ENCODE assay signal across 8 mouse cellular contexts in the genomic region with DNA sequence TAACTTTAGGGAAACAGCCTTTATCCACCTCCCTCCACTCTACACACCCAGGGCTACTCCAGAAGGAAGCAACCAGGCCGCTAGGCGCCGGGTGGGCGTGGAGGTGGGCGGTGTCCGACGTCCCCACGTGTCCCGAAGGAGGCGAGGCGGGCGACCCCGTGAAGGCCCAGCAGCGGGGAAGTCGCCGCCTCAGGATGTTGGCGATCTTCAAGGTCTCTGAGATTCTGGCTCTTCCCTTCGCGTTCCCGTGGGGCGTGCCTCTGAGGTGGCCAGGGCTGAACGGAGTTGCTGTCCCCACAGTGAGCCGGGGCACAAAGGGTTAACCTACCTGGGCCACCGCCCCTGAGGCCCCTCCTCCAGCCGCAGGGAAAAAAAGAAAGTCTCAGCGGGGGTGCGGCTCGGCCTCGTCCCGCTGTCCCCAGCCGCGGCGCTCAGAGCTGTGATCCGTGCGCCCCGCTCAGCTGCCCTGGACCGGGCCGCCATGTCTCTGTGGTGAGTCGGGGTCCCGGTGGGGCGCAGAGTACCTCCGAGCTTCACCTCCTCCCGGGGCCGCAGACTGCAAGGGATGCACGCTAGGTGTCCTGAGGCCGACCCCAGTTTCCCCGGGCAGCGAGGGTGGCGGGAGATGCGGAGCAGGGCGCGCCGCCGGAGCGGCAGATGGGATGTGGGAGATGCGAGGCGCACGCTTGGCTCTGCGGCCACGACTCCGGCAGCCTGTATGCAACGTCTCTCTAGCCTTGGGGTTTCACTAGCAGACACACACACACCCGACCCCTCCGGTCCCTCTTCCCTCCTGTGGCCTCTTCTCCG. TPM values are rescaled to one million over a fixed set of nuclear protein-coding genes. Genes with fewer than 3 reads are reported as not detected.
DNase-seq lines count a peak whose midpoint lies in the region; ATAC-seq and TF ChIP-seq lines count a peak whose summit lies in the region.

No protein-coding gene starts in this region.

- H3K27ac ChIP-seq in embryonic facial prominence, embryonic 10.5 days (replicated peaks), result peak overlapping the region; percentile 80
- no peak overlapping the region for H3K27ac ChIP-seq in heart, embryonic 16.5 days (ENCODE audit: low read length)
- H3K27ac ChIP-seq in liver, postnatal 0 days (ENCODE audit: low read depth), result no peak overlapping the region
- H3K27ac ChIP-seq in neural tube, embryonic 14.5 days (ENCODE audit: low read depth, low read length), result no peak overlapping the region

- no peak for TF ChIP-seq EP300 in liver, postnatal 0 days (IDR thresholded peaks at IDR 0.05; ENCODE audit: low read depth)

- peaks cover 51% of the 10 kb centered on the region for H3K4me1 ChIP-seq in embryonic facial prominence, embryonic 10.5 days
- peaks cover 8% of the 10 kb centered on the region for H3K4me1 ChIP-seq in heart, embryonic 16.5 days (ENCODE audit: control insufficient read depth, insufficient read depth, low read length)
- H3K4me1 ChIP-seq in liver, postnatal 0 days (ENCODE audit: insufficient read depth), result peaks cover 29% of the 10 kb centered on the region
- H3K4me1 ChIP-seq in neural tube, embryonic 14.5 days (ENCODE audit: control insufficient read depth, insufficient read depth, low read length), result 0 out of 2 replicates have a peak, but pooled peaks cover 2% of the 10 kb centered on the region

- WGBS in embryonic facial prominence, embryonic 10.5 days, result under 1% methylated on average over 65 of the region's 65 CpGs
- WGBS in heart, embryonic 16.5 days, result 1% methylated on average over 65 of the region's 65 CpGs
- WGBS in liver, postnatal 0 days (ENCODE audit: insufficient replicate concordance), result under 1% methylated on average over 65 of the region's 65 CpGs
- WGBS in neural tube, embryonic 14.5 days, result under 1% methylated on average over 63 of the region's 65 CpGs

- TF ChIP-seq CTCF in liver, postnatal 0 days (IDR thresholded peaks at IDR 0.05; ENCODE audit: low read depth), result no peak

- peak overlapping the region; percentile 67 for H3K9ac ChIP-seq in heart, embryonic 16.5 days (ENCODE audit: low read length)
- H3K9ac ChIP-seq in liver, postnatal 0 days (replicated peaks), result peak overlapping the region; percentile 50
- H3K9ac ChIP-seq in neural tube, embryonic 14.5 days (replicated peaks; ENCODE audit: low read depth, low read length), result peak overlapping the region; percentile 66

- H3K4me2 ChIP-seq in heart, embryonic 16.5 days (ENCODE audit: low read depth, low read length), result peak overlapping the region; percentile 99
- H3K4me2 ChIP-seq in liver, postnatal 0 days (ENCODE audit: low read depth, low read length), result peak overlapping the region; percentile 92
- peak overlapping the region; percentile 98 for H3K4me2 ChIP-seq in neural tube, embryonic 14.5 days (ENCODE audit: low read depth, low read length)

- H3K4me3 ChIP-seq in embryonic facial prominence, embryonic 10.5 days, result peak overlapping the region; percentile 81
- H3K4me3 ChIP-seq in heart, embryonic 16.5 days (ENCODE audit: low read length), result peak overlapping the region; percentile 65
- peak overlapping the region; percentile 58 for H3K4me3 ChIP-seq in liver, postnatal 0 days (ENCODE audit: low read depth, low read length)
- peak overlapping the region; percentile 60 for H3K4me3 ChIP-seq in neural tube, embryonic 14.5 days (ENCODE audit: low read depth, low read length)

- peaks cover 72% of the 10 kb centered on the region for H3K27me3 ChIP-seq in embryonic facial prominence, embryonic 10.5 days (replicated peaks; ENCODE audit: low read depth, poor library complexity, severe bottlenecking)
- H3K27me3 ChIP-seq in heart, embryonic 16.5 days (ENCODE audit: control insufficient read depth, insufficient read depth, low read length), result peaks cover 49% of the 10 kb centered on the region
- peaks cover 31% of the 10 kb centered on the region for H3K27me3 ChIP-seq in liver, postnatal 0 days (ENCODE audit: insufficient read depth, low read length)
- peaks cover 20% of the 10 kb centered on the region; the same call in 1 of the 2 replicates for H3K27me3 ChIP-seq in neural tube, embryonic 14.5 days (ENCODE audit: control insufficient read depth, insufficient read depth, low read length)

- DNase-seq in urinary bladder, adult 18-20 months (ENCODE audit: low spot score in 2 of 2), result peak; percentile 34 to 38
- DNase-seq in urinary bladder, adult 2 months (ENCODE audit: low spot score), result no peak
- DNase-seq in embryonic facial prominence, embryonic 10.5 days (ENCODE audit: low spot score), result peak; percentile 87
- peak; percentile 87 for DNase-seq in kidney, postnatal 14 days
- DNase-seq in liver, postnatal 0 days, result peak; percentile 72
- DNase-seq in thymus, postnatal 25 days, result peak; percentile 20

- peak; percentile 61; the same call in 1 of the 2 replicates for ATAC-seq in heart, embryonic 16.5 days (replicated peaks; ENCODE audit: extremely low read depth, insufficient read depth, low FRiP score)
- peak; percentile 59 for ATAC-seq in liver, postnatal 0 days
- ATAC-seq in neural tube, embryonic 14.5 days (ENCODE audit: low read depth), result peak; percentile 81

- H3K9me3 ChIP-seq in embryonic facial prominence, embryonic 10.5 days, result no peaks in the 10 kb centered on the region; the same call in 1 of the 2 replicates
- no peaks in the 10 kb centered on the region for H3K9me3 ChIP-seq in heart, embryonic 16.5 days (replicated peaks; ENCODE audit: control insufficient read depth, low read length)
- H3K9me3 ChIP-seq in liver, postnatal 0 days (ENCODE audit: low read length), result no peaks in the 10 kb centered on the region
- H3K9me3 ChIP-seq in neural tube, embryonic 14.5 days (ENCODE audit: control insufficient read depth, low read length), result no peaks in the 10 kb centered on the region

- H3K36me3 ChIP-seq in embryonic facial prominence, embryonic 10.5 days (replicated peaks), result peaks cover 16% of the 10 kb centered on the region
- no peaks in the 10 kb centered on the region for H3K36me3 ChIP-seq in heart, embryonic 16.5 days (ENCODE audit: control insufficient read depth, insufficient read depth)
- no peaks in the 10 kb centered on the region for H3K36me3 ChIP-seq in liver, postnatal 0 days (replicated peaks; ENCODE audit: insufficient read depth, low read length)
- H3K36me3 ChIP-seq in neural tube, embryonic 14.5 days (ENCODE audit: control insufficient read depth, insufficient read depth, low read length), result no peaks in the 10 kb centered on the region

RNA-seq across cellular contexts. Expression of a gene that starts 0.6 kb away (rescaled TPM):
- 1.4 and 2.3 TPM in 2 replicates for polyA plus RNA-seq in urinary bladder, adult 2 months (2012; rRNA removed)
- polyA plus RNA-seq in embryonic facial prominence, embryonic 10.5 days (2016; fragmentation: Nextera tagmentation; extraction: Ambion mirVana), result 4.9 and 6.2 TPM in 2 replicates
- polyA plus RNA-seq in heart, embryonic 16.5 days (2015; fragmentation: Nextera tagmentation; extraction: Ambion mirVana), result 1.6 and 2.1 TPM in 2 replicates
- polyA plus RNA-seq in liver, postnatal 0 days (2015; fragmentation: Nextera tagmentation; extraction: Ambion mirVana), result 0.46 and 1.0 TPM in 2 replicates
- polyA plus RNA-seq in neural tube, embryonic 14.5 days (2014; fragmentation: Nextera tagmentation; extraction: Ambion mirVana), result 5.0 and 6.8 TPM in 2 replicates

RNA-seq across cellular contexts. Expression of a gene that starts 55.9 kb away (rescaled TPM):
- polyA plus RNA-seq in urinary bladder, adult 2 months (2012; rRNA removed), result 64.7 and 132 TPM in 2 replicates
- polyA plus RNA-seq in embryonic facial prominence, embryonic 10.5 days (2016; fragmentation: Nextera tagmentation; extraction: Ambion mirVana), result 625 and 641 TPM in 2 replicates
- 230 and 276 TPM in 2 replicates for polyA plus RNA-seq in heart, embryonic 16.5 days (2015; fragmentation: Nextera tagmentation; extraction: Ambion mirVana)
- polyA plus RNA-seq in liver, postnatal 0 days (2015; fragmentation: Nextera tagmentation; extraction: Ambion mirVana), result 169 and 175 TPM in 2 replicates
- 165 and 194 TPM in 2 replicates for polyA plus RNA-seq in neural tube, embryonic 14.5 days (2014; fragmentation: Nextera tagmentation; extraction: Ambion mirVana)
